Mouse (Mus musculus) ES-E14 (cell line): ENCODE measurements around the gene Popdc3.

Experiments used
- CHD2 ChIP-seq: IDR thresholded peaks from 2 replicates; pipeline ENCODE4 v1.6.1; 2014; ENCODE audit warnings: mild to moderate bottlenecking, low read depth, low read length, inconsistent platforms
- HCFC1 ChIP-seq: IDR thresholded peaks from 2 replicates; pipeline ENCODE4 v1.6.1; 2012; ENCODE audit warnings: low read length, inconsistent platforms, borderline replicate concordance; ENCODE audit not compliant: insufficient read depth
- ZC3H11A ChIP-seq: IDR thresholded peaks from 2 replicates; pipeline ENCODE4 v1.6.1; 2012; ENCODE audit warnings: low read depth, mild to moderate bottlenecking, inconsistent platforms, low read length, borderline replicate concordance

- no peak for TF ChIP-seq HCFC1
- no peak for TF ChIP-seq ZC3H11A
- TF ChIP-seq CHD2 = no peak
Observed at GRCm38 (mm10) chr10:45276499-45276898, 98.6 kb downstream of the Popdc3 start.
